In the genomic region with DNA sequence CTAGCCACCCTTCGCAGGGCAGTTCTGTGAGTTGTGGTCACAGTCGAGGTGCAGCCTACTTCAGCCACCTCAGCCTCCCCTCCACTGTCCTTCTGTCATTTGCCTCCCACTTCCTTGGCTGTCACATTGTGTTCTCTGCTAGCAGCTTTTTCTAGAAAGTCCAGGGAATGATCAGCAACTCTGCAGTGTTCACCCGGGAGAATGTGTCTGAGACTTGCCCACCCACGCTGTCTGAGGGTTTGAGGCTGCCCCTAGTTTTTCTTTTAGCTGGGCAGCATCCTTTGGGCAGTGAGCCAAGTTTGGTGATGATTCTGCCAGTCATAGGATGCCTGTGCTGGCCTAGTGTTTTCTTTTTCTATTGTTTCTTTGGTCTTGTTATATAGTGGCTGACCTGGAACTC, we compare ENCODE assay signal across 8 mouse cellular contexts. TPM values are rescaled to one million over a fixed set of nuclear protein-coding genes. Genes with fewer than 3 reads are reported as not detected.
DNase-seq lines count a peak whose midpoint lies in the region; ATAC-seq and TF ChIP-seq lines count a peak whose summit lies in the region.

No protein-coding gene starts in this region.

- peak overlapping the region; percentile 65 for H3K4me3 ChIP-seq in kidney, embryonic 15.5 days (replicated peaks)
- H3K4me3 ChIP-seq in forebrain, embryonic 13.5 days = peak overlapping the region; percentile 97
- 0 out of 2 replicates have a peak overlapping the region, but pooled peaks have one; percentile 97 for H3K4me3 ChIP-seq in limb, embryonic 14.5 days (replicated peaks; ENCODE audit: low read length)
- no peak overlapping the region for H3K4me3 ChIP-seq in stomach, postnatal 0 days (ENCODE audit: low read depth, low read length)
- H3K4me3 ChIP-seq in thymus, adult 2 months (ENCODE audit: control insufficient read depth, insufficient read depth, low read length) = no peak overlapping the region

- peaks cover 67% of the 10 kb centered on the region for H3K4me1 ChIP-seq in kidney, embryonic 15.5 days
- H3K4me1 ChIP-seq in forebrain, embryonic 13.5 days = peaks cover 62% of the 10 kb centered on the region
- peaks cover 25% of the 10 kb centered on the region for H3K4me1 ChIP-seq in limb, embryonic 14.5 days (ENCODE audit: control insufficient read depth, insufficient read depth, low read length)
- H3K4me1 ChIP-seq in stomach, postnatal 0 days (replicated peaks; ENCODE audit: control insufficient read depth, insufficient read depth) = peaks cover 10% of the 10 kb centered on the region
- H3K4me1 ChIP-seq in thymus, adult 2 months (replicated peaks; ENCODE audit: control insufficient read depth, insufficient read depth, low read length) = peaks cover 35% of the 10 kb centered on the region

- H3K9me3 ChIP-seq in kidney, embryonic 15.5 days (replicated peaks) = no peaks in the 10 kb centered on the region
- H3K9me3 ChIP-seq in forebrain, embryonic 13.5 days (replicated peaks) = no peaks in the 10 kb centered on the region
- H3K9me3 ChIP-seq in limb, embryonic 14.5 days (ENCODE audit: control insufficient read depth, low read length) = no peaks in the 10 kb centered on the region
- H3K9me3 ChIP-seq in stomach, postnatal 0 days (ENCODE audit: control insufficient read depth, low read length) = no peaks in the 10 kb centered on the region

- H3K9ac ChIP-seq in kidney, embryonic 15.5 days = peak overlapping the region; percentile 98; the same call in 1 of the 2 replicates
- H3K9ac ChIP-seq in forebrain, embryonic 13.5 days = peak overlapping the region; percentile 96
- 0 out of 2 replicates have a peak overlapping the region, but pooled peaks have one; percentile 93 for H3K9ac ChIP-seq in limb, embryonic 14.5 days (ENCODE audit: low read depth, low read length, severe bottlenecking)
- no peak overlapping the region for H3K9ac ChIP-seq in stomach, postnatal 0 days (ENCODE audit: low read length)

- no peak for TF ChIP-seq POLR2A in limb, embryonic 14.5 days (IDR thresholded peaks at IDR 0.05; ENCODE audit: borderline replicate concordance, extremely low read depth, insufficient read depth, insufficient read length)
- TF ChIP-seq POLR2A in thymus, adult 2 months (IDR thresholded peaks at IDR 0.05; ENCODE audit: control insufficient read depth, extremely low read depth, insufficient read depth, low read length, poor library complexity) = no peak

- no peak for TF ChIP-seq EP300 in stomach, postnatal 0 days (optimal IDR thresholded peaks at IDR 0.05)

- 52% methylated on average over 4 of the region's 4 CpGs for WGBS in kidney, embryonic 15.5 days
- 65% methylated on average over 4 of the region's 4 CpGs for WGBS in forebrain, embryonic 13.5 days
- WGBS in limb, embryonic 14.5 days = 71% methylated on average over 4 of the region's 4 CpGs
- WGBS in stomach, postnatal 0 days = 52% methylated on average over 4 of the region's 4 CpGs
- 59% methylated on average over 4 of the region's 4 CpGs for WGBS in thymus, adult 2 months

- 0 out of 2 replicates have a peak overlapping the region, but pooled peaks have one; percentile 1 for H3K27ac ChIP-seq in kidney, embryonic 15.5 days
- no peak overlapping the region for H3K27ac ChIP-seq in forebrain, embryonic 13.5 days
- H3K27ac ChIP-seq in limb, embryonic 14.5 days (replicated peaks; ENCODE audit: low read depth, low read length) = no peak overlapping the region
- no peak overlapping the region for H3K27ac ChIP-seq in stomach, postnatal 0 days (replicated peaks)
- H3K27ac ChIP-seq in thymus, adult 2 months (ENCODE audit: control insufficient read depth, insufficient read depth, low read length) = no peak overlapping the region

- DNase-seq in kidney, adult 8-10 months = no peak
- peak; percentile 70 for DNase-seq in Muller cell, postnatal 12 days (ENCODE audit: inconsistent ontology term)
- DNase-seq in limb, embryonic 14.5 days (ENCODE audit: low spot score) = no peak
- no peak for DNase-seq in stomach, postnatal 0 days (ENCODE audit: low spot score)
- DNase-seq in thymus, adult 2 months = no peak
- no peak for DNase-seq in spleen, postnatal 14 days (ENCODE audit: low spot score in 2 of 2)

- no peak for TF ChIP-seq CTCF in stomach, postnatal 0 days (IDR thresholded peaks at IDR 0.05; ENCODE audit: low read depth)
- TF ChIP-seq CTCF in thymus, adult 2 months (IDR thresholded peaks at IDR 0.05; ENCODE audit: borderline replicate concordance, control insufficient read depth, extremely low read depth, insufficient read depth, low read length, poor library complexity) = no peak

- ATAC-seq in kidney, embryonic 15.5 days (replicated peaks; ENCODE audit: low FRiP score) = no peak
- ATAC-seq in forebrain, embryonic 13.5 days = no peak
- ATAC-seq in limb, embryonic 14.5 days (ENCODE audit: low FRiP score, low read depth) = no peak
- no peak for ATAC-seq in stomach, postnatal 0 days (ENCODE audit: low FRiP score, low TSS enrichment)

- H3K4me2 ChIP-seq in kidney, embryonic 15.5 days = peak overlapping the region; percentile 87
- peak overlapping the region; percentile 100 for H3K4me2 ChIP-seq in forebrain, embryonic 13.5 days
- peak overlapping the region; percentile 96 for H3K4me2 ChIP-seq in limb, embryonic 14.5 days (replicated peaks; ENCODE audit: low read depth, low read length, severe bottlenecking)
- H3K4me2 ChIP-seq in stomach, postnatal 0 days (replicated peaks; ENCODE audit: low read depth) = peak overlapping the region; percentile 88; the same call in 1 of the 2 replicates

- no peaks in the 10 kb centered on the region for H3K27me3 ChIP-seq in kidney, embryonic 15.5 days
- H3K27me3 ChIP-seq in forebrain, embryonic 13.5 days = no peaks in the 10 kb centered on the region
- H3K27me3 ChIP-seq in limb, embryonic 14.5 days (ENCODE audit: control insufficient read depth, insufficient read depth, low read length) = no peaks in the 10 kb centered on the region
- no peaks in the 10 kb centered on the region for H3K27me3 ChIP-seq in stomach, postnatal 0 days (ENCODE audit: control insufficient read depth, insufficient read depth, low read length)
- H3K27me3 ChIP-seq in thymus, adult 2 months (ENCODE audit: control insufficient read depth, insufficient read depth, low read length) = no peaks in the 10 kb centered on the region

- H3K36me3 ChIP-seq in kidney, embryonic 15.5 days = no peaks in the 10 kb centered on the region
- no peaks in the 10 kb centered on the region for H3K36me3 ChIP-seq in forebrain, embryonic 13.5 days (ENCODE audit: poor library complexity, severe bottlenecking)
- H3K36me3 ChIP-seq in limb, embryonic 14.5 days (ENCODE audit: control insufficient read depth, insufficient read depth, low read length) = no peaks in the 10 kb centered on the region
- no peaks in the 10 kb centered on the region for H3K36me3 ChIP-seq in stomach, postnatal 0 days (ENCODE audit: control insufficient read depth, insufficient read depth, low read length)
- no peaks in the 10 kb centered on the region for H3K36me3 ChIP-seq in thymus, adult 2 months (ENCODE audit: control insufficient read depth, insufficient read depth, low read length)

RNA-seq across cellular contexts. Expression of a gene that starts 2.0 kb away (rescaled TPM):
- polyA plus RNA-seq in kidney, embryonic 15.5 days (2015; fragmentation: Nextera tagmentation; extraction: Ambion mirVana) = 17.3 and 21.8 TPM in 2 replicates
- polyA plus RNA-seq in forebrain, embryonic 13.5 days (2015; fragmentation: Nextera tagmentation; extraction: Ambion mirVana) = 19.9 and 21.1 TPM in 2 replicates
- polyA plus RNA-seq in limb, embryonic 14.5 days (2012; rRNA removed) = 55.1 and 72.2 TPM in 2 replicates
- polyA plus RNA-seq in limb, embryonic 14.5 days (2014; fragmentation: Nextera tagmentation; extraction: Ambion mirVana) = 22.7 and 25.6 TPM in 2 replicates
- polyA plus RNA-seq in stomach, postnatal 0 days (2015; fragmentation: Nextera tagmentation; extraction: Ambion mirVana) = 5.4 and 6.2 TPM in 2 replicates
- polyA plus RNA-seq in thymus, adult 2 months (2012; rRNA removed) = 121 and 155 TPM in 2 replicates

RNA-seq across cellular contexts. Expression of a gene that starts 14.9 kb away (rescaled TPM):
- 68.1 and 70.9 TPM in 2 replicates for polyA plus RNA-seq in kidney, embryonic 15.5 days (2015; fragmentation: Nextera tagmentation; extraction: Ambion mirVana)
- polyA plus RNA-seq in forebrain, embryonic 13.5 days (2015; fragmentation: Nextera tagmentation; extraction: Ambion mirVana) = 80.2 and 82.9 TPM in 2 replicates
- 123 and 150 TPM in 2 replicates for polyA plus RNA-seq in limb, embryonic 14.5 days (2012; rRNA removed)
- 75.1 and 82.9 TPM in 2 replicates for polyA plus RNA-seq in limb, embryonic 14.5 days (2014; fragmentation: Nextera tagmentation; extraction: Ambion mirVana)
- 38.7 and 42.7 TPM in 2 replicates for polyA plus RNA-seq in stomach, postnatal 0 days (2015; fragmentation: Nextera tagmentation; extraction: Ambion mirVana)
- polyA plus RNA-seq in thymus, adult 2 months (2012; rRNA removed) = 182 and 195 TPM in 2 replicates

RNA-seq across cellular contexts. Expression of a gene that starts 41.0 kb away (rescaled TPM):
- 78.2 and 92.6 TPM in 2 replicates for polyA plus RNA-seq in kidney, embryonic 15.5 days (2015; fragmentation: Nextera tagmentation; extraction: Ambion mirVana)
- 63.5 and 67.3 TPM in 2 replicates for polyA plus RNA-seq in forebrain, embryonic 13.5 days (2015; fragmentation: Nextera tagmentation; extraction: Ambion mirVana)
- 78.0 and 102 TPM in 2 replicates for polyA plus RNA-seq in limb, embryonic 14.5 days (2012; rRNA removed)
- 80.6 and 87.6 TPM in 2 replicates for polyA plus RNA-seq in limb, embryonic 14.5 days (2014; fragmentation: Nextera tagmentation; extraction: Ambion mirVana)
- polyA plus RNA-seq in stomach, postnatal 0 days (2015; fragmentation: Nextera tagmentation; extraction: Ambion mirVana) = 27.7 and 31.8 TPM in 2 replicates
- polyA plus RNA-seq in thymus, adult 2 months (2012; rRNA removed) = 94.6 and 119 TPM in 2 replicates

RNA-seq across cellular contexts. Expression of a gene that starts 41.5 kb away (rescaled TPM):
- 126 and 130 TPM in 2 replicates for polyA plus RNA-seq in kidney, embryonic 15.5 days (2015; fragmentation: Nextera tagmentation; extraction: Ambion mirVana)
- 141 and 151 TPM in 2 replicates for polyA plus RNA-seq in forebrain, embryonic 13.5 days (2015; fragmentation: Nextera tagmentation; extraction: Ambion mirVana)
- polyA plus RNA-seq in limb, embryonic 14.5 days (2012; rRNA removed) = 109 and 110 TPM in 2 replicates
- polyA plus RNA-seq in limb, embryonic 14.5 days (2014; fragmentation: Nextera tagmentation; extraction: Ambion mirVana) = 119 and 121 TPM in 2 replicates
- polyA plus RNA-seq in stomach, postnatal 0 days (2015; fragmentation: Nextera tagmentation; extraction: Ambion mirVana) = 62.0 and 65.8 TPM in 2 replicates
- 142 and 153 TPM in 2 replicates for polyA plus RNA-seq in thymus, adult 2 months (2012; rRNA removed)

RNA-seq across cellular contexts. Expression of a gene that starts 48.1 kb away (rescaled TPM):
- 0.09 TPM in 1 of 2 replicates, not detected in the other for polyA plus RNA-seq in kidney, embryonic 15.5 days (2015; fragmentation: Nextera tagmentation; extraction: Ambion mirVana)
- 0.13 TPM in 1 of 2 replicates, not detected in the other for polyA plus RNA-seq in forebrain, embryonic 13.5 days (2015; fragmentation: Nextera tagmentation; extraction: Ambion mirVana)
- 1.0 and 1.9 TPM in 2 replicates for polyA plus RNA-seq in limb, embryonic 14.5 days (2012; rRNA removed)
- 0.11 TPM in 1 of 2 replicates, not detected in the other for polyA plus RNA-seq in limb, embryonic 14.5 days (2014; fragmentation: Nextera tagmentation; extraction: Ambion mirVana)
- 6.8 and 6.9 TPM in 2 replicates for polyA plus RNA-seq in stomach, postnatal 0 days (2015; fragmentation: Nextera tagmentation; extraction: Ambion mirVana)
- 6.3 and 8.8 TPM in 2 replicates for polyA plus RNA-seq in thymus, adult 2 months (2012; rRNA removed)

Comparison
In these comparisons a context has a peak if more than half of its experiments do, and no peak if none do; other contexts are left out.
1. H3K4me3 ChIP-seq: peak in kidney, embryonic 15.5 days (single experiment), forebrain, embryonic 13.5 days (single experiment) and limb, embryonic 14.5 days (single experiment); none in stomach, postnatal 0 days (single experiment) and thymus, adult 2 months (single experiment).
2. Peak in every context shown above with its lines, with median percentiles within 50 percentile points of each other: H3K4me2 ChIP-seq.